Mouse (Mus musculus) cerebellum, postnatal 14 days (tissue): ENCODE measurements around the gene Spint4.
"Not testable (repeated sequence)": the region's sequence is repeated elsewhere in the genome, so short reads cannot be mapped to it uniquely, and the experiment has no call there.

Experiments
- DNase-seq, 2 experiments: peaks; one replicate each; pipeline ENCODE4 v3.0.0; 2021; ENCODE audit warnings: mixed read lengths in 2 of 2

The Spint4 gene

DNA sequence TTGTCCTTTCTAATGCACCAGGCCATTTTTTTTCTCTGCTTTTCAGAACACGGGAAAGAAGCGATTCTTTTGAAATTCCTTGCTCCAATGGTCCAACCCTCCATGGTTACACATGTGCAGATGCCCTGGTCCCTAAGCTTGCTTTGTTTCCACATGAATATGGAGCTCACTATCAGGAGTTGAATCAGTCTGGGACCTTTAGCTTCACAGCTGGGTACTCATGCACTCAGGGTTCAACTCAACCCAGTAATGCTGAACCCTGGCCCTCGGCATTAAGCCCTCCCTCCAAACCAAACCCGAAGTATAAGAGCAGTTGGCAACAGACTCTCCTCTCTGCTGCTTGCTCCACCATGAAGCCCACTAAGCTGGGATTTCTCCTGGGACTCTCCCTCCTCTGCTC, at the start of gene Spint4:
Gene Spint4, plus strand, starts transcription at position 301 of the 400 bp plus-strand sequence.
- DNase-seq, result no peak

DNA sequence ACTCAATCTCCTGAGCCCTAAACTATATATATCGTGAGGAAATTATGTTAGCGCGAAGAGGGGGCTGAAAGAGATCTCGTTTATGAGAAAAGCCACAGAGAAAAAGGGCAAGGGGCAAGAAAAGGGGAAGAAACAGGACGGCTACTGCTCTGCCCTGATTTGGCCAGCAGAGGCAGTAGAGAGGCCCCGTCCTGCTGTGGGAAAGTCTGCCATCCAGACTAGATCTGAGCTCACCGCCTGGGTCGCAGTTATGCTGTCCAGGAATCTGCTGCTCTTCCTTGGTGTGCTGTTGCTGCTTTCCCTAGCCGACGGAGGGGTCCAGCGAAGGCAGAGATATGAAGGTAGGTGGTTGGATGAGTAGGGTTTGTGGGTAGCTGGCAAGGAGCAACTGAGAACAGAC, 42.4 kb upstream of the Spint4 start, which contains the start of gene Wfdc10:
Gene Wfdc10, plus strand, starts transcription at position 189 of the 400 bp plus-strand sequence.
- peak; percentile 60 to 74 for DNase-seq

DNA sequence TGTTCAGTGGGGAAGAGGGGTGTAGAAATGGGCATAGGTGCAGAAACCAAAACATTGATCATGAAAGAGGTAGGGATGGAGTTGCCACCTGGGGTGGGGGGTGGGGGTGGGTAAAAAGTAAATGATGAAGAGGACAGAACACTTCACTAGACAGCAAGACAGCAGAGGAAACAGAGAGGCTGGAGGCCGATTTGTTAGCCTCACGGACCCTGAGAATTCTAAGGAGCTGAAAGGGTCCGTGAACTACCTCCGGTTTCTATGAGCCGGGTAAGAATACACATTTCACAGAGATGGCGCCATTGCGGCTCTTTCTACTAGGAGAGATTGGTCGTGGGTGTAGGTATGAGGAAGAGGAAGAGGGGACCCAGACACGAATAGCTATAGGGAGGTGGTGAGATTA, 41.8 kb upstream of the Spint4 start, which contains the start of gene Wfdc9:
Gene Wfdc9, minus strand, starts transcription at position 101 of the 400 bp plus-strand sequence.
- no peak for DNase-seq

DNA sequence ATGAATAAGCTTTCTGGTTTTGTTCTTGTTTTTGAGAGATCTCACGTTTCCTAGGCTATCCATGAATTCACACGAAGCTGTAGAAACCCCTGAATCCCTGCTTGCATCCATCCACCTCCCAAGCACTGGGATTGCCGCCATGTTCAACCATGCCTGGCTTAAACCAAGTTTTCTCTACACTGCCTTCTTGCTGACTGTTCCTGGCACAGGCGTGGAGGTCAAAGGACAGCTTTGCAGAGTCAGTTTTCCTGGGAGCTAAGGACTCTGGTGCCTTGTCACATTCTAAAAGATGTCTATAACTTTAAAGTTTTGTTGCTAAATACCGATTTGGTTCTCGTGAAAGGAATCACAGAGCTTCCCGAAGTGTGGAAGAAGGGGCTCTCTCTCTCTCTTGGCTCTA, 33.5 kb upstream of the Spint4 start:
- no peak for DNase-seq

DNA sequence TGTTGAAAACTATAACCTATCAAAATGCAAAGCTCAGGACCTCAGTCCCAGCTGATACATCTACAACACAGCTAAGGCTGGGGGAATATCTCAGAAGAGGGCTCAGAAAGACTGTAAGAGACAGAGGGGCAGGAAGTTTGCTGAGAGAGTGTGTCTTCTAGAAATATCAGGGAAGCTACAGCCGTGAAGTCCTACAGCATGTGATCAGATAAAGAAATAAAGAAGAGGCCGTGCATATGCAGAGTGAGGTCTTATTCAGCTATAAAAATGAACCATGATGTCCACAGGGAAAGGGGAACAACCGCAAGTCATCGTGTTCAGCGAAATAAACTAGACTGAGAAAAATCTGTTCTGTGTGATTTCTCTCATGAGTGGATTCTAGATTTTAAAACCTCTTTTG, 28.0 kb upstream of the Spint4 start:
- DNase-seq, result no peak

DNA sequence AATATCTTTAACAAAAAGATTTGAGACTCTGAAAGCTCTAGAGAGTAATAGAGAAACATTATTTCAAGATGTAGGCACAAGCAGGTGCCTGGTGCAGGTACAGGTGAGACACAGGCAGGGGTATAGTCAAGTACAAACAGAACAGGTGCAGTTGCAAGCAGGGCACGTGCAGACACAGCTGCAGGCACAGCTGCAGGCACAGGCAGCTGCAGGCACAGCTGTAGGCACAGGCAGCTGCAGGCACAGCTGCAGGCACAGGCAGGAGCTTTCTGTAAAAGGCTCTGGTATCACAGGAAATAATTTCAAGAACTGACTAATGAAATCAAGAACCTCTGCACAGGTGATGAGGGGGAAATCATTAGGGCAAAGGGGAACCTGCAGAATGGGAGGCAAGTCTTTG, 27.4 kb upstream of the Spint4 start:
- no peak for DNase-seq

DNA sequence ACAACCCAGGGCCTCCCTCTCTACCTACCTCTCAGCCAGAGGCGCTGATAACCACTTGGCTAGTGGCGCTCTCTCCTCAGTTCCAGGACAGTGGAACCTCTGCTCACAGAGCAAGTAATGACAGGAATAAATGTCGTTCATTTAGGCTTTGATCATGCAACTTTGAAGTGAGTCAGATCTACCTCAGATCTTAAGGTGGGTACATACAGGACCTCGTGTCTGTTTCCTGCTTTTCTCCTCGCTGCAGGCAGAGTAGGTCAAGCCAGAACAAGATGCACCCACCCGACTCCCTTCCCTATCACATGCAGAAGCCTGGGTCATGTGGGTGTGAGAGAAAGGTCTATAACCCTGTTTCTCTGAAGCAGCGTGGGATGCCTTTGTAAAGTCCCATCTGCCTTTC, 24.3 kb upstream of the Spint4 start, which contains the start of gene Wfdc11:
Gene Wfdc11, minus strand, starts transcription at position 101 of the 400 bp plus-strand sequence.
- DNase-seq, result no peak

DNA sequence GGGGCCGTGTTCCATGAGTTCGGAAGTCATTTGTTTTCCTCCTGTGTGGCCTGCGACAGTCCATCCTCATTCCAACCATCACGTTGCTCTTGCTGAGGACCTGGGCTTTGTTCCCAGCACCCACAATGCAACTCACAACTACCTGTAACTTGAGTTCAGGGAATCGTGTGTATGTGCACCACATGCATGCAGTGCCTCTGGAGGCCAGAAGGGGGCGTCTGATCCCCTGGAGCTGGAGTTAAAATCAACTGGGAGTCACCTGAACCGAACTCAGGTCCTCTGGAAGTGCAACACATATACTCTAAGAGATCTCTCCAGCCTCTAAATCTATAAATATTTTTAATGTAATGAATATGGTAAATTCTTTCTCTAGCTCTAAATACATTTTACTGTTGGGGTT, 22.2 kb upstream of the Spint4 start:
- DNase-seq, result no peak

DNA sequence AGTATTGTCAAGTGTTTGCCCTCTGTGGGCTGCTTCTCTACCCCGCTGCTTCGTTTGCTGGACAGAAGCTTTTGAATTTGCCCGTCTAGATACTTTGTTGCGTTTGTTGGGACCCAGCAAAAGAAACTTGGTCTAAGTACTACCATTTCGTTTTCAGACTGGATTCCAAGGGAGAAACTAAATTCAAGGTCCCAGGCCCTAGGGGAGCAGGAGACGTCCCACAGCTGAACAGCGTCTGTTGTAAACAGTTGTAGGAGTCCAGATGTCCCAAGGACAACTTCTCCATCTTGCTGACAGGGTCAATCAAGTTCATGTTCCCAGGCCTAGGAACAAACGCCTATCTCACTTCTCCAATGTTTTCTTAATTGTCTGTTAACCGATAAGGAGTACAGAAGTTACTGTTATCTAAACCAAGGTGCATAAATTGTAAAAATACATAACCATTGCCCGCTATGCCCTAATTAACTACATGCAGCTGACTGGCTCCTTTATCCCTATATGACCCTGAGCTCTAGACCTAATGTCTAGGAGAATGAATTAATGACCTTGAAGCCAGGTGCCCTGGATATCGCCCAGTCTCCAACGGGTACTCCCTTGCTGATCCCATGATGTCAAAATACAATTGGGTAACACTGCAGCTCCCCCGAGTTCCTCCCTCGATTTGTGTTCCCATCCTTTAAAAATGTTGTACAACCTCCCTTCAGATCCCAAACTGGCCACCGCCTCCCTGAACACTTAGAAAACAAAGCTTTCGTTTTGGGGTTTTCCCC, 21.2 kb upstream of the Spint4 start:
- no peak for DNase-seq

DNA sequence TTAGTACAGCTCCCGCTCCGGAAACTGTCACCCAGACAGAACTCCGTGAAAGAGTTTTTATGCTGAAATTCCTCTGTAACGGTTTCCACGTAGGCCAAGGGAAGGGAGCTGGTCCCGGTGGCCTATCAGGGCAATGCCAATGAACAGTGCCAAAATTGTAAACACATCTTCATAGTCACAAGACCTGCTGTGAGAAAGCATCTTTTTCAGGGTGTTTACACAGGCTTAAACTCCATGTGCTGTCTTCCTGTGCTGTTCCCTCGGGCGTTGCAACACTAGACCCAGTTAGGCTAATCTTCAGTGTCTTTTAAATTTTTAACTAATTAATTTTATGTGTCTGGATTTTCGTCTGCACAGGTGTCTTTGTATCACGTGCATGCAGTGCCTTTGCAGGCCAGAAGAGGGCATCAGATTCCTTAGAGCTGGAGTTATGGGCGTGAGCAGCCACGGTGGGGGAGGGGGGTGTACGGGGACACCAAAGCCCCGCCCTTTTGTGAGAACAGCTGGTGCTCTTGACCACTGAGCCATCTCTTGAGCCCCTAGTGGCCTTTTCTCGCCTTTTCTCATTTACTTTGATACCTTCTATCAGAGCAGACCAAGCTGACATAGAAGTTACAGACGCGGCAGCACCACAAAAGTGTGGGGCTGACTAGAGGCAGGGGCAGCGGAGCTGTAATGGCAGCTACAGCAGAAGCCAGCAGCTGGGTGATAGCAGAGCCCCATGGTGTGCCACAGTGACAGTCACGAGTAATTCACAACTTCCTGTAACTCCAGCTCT, 19.3 kb upstream of the Spint4 start:
- DNase-seq, result peak; percentile 74 to 87

DNA sequence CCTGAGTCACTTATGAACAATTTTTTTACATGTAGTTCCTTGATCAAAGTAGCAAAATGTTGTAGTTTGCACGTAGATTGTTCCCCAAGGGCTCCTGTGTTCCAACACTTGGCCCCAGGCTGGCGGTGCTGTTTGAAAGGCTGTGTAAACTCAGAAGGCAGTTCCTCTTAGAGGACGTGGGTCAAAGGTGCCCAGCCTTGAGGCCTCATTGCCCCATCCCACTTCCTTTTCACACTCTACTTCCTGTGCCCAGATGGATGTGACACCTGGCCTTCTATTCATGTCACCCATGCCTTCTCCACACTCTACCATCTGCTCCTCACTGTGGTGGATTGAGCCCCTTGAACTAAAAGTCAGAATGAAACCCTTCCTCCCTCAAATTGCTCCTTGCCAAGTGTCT, 18.4 kb upstream of the Spint4 start:
- no peak for DNase-seq

DNA sequence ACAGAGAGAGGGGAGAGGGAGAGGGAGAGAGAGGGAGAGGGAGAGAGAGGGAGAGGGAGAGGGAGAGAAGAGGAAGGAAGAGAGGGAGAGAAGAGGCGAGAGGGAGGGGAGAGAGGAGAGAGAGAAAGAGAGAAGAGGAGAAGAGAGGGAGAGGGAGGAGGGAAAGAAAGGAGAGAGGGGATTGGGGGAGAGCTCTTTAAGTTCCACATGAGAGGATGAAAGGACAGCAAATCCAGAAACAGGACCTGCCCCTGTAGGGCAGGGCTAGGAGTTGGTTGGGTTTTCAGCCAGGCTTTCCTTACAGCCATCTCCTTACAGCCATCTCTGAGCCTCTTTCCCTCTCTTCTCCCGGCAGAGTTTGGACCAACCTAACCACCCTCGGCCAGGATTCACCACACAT, 13.5 kb upstream of the Spint4 start, which contains the start of gene Wfdc13:
Gene Wfdc13, plus strand, starts transcription at position 301 of the 400 bp plus-strand sequence.
- DNase-seq, result no peak

DNA sequence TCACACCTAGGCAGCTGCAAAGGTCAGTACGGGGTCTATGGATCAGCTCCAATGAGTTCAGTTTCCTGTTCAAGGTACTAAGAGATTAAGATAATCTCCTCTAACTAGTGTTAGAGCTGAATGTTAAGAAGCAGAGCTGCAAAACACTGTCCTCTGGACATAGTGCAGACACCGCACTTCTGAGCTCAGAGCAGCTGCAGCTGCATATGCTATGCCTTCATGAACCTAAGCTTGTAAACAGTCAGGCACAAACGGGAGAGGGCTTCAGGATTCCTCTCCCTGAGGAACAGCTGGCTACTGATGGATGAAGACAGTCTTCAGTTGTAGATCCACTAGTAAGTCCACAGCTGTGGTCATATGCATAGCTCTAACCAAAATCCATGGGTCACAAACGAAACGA, 2.7 kb downstream of the Spint4 start:
- DNase-seq, result no peak

DNA sequence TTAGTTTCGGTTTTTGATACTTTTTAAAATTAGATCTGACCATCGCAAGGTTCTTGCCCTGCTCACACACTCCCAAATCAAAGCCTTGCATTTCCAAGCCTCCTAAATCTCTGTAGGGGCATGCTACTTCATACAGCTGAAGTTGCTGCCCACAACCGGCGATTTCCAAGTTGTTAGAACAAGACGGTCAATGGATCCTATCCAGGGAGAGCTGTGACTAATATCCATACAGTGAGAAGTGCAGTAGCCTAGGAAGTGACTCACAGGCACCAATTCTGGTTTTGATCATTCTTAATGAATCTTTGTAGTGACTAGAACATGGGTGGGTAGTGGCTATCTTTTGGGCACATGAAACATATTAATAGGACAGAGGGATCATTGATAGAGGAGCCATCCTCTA, 3.5 kb downstream of the Spint4 start:
- no peak for DNase-seq

DNA sequence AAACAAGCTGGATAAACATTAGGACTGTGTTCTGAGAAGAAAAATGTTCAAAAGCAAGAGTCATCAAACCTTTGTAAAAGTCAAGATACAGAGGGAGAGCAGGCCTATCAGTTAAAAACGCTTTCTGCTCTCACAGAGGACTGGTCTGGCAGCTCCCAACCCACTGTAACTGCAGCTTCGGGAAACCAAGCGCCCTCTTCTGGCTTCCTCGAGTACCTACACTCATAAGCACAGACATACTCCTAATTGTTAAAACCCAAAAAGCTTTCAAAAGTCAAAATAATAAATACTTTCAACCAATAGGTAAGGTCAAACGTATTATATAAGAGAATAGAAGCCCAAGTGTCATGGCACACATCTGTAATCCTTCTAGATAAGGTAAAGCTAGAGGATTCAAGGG, 5.9 kb downstream of the Spint4 start:
- DNase-seq, result no peak

DNA sequence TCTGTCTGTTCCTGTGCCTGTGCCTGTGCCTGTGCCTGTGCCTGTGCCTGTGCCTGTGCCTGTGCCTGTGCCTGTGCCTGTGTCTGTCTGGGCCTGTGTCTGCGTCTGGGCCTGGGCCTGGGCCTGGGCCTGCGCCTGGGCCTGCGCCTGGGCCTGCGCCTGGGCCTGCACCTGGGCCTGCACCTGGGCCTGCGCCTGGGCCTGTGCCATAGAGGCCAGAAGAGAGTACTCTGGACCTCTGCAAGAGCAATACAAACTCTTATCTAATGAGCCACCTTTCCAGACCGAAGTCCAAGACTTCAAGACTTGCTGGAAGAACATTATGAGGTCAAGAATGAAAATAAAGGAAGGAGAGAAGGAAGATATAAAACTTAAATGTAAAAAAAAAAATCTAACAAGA, 7.0 kb downstream of the Spint4 start:
- DNase-seq, result no peak

DNA sequence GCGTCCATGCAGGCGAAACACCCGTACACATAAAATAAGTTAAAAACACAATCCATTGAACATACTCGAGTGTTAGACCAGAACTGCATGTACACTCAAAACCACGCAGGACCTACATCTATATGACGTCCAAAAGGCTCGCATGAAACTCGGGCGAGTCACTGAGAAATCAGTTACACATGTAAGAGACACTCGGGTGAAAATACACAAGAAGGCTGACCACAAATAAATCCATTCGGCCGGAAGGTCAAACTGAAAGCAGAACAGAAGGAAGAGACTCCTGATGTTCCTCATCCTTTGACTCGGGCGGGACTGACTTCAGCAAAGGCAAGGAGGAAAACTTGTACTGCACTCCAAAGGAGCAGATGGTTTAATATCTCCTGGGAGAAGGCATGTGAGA, 7.7 kb downstream of the Spint4 start:
- no peak for DNase-seq

DNA sequence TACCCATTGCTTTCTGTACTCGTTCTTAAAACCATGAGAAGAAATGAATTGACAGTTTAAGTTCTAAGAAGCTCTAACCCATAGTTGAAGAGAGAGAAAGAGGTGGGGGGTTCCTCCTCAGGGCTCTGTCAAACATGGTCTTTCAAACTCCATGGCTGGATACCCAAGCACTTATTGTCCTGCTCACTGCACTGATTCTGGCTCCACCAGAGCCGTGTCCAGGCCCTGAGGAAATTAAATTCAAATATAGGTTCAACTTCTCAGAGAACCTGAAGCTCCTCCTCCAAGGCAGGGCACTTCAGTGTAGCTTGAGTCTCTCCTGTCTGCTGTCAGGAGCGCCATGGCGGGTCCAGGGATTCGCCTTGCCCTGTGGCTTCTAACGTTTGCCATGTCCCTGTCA, 16.7 kb downstream of the Spint4 start, which contains the start of gene Spint5:
Gene Spint5, plus strand, starts transcription at position 301 of the 400 bp plus-strand sequence.
- no peak for DNase-seq

DNA sequence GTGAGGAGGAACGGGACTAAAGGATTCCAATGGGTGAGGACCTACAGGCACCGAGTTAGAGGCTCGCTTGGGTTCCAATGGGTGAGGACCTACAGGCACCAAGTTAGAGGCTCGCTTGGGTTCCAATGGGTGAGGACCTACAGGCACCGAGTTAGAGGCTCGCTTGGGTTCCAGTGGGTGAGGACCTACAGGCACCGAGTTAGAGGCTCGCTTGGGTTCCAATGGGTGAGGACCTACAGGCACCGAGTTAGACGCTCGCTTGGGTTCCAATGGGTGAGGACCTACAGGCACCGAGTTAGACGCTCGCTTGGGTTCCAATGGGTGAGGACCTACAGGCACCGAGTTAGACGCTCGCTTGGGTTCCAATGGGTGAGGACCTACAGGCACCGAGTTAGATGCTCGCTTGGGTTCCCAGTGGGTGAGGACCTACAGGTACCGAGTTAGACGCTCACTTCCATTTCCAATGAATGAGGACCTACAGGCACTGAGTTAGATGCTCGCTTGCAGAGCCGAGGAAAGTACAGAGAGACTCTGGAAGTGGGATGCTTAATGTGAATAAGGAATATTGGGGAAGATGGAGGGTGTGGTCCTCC, 18.0 kb downstream of the Spint4 start:
- not testable (repeated sequence) for DNase-seq

DNA sequence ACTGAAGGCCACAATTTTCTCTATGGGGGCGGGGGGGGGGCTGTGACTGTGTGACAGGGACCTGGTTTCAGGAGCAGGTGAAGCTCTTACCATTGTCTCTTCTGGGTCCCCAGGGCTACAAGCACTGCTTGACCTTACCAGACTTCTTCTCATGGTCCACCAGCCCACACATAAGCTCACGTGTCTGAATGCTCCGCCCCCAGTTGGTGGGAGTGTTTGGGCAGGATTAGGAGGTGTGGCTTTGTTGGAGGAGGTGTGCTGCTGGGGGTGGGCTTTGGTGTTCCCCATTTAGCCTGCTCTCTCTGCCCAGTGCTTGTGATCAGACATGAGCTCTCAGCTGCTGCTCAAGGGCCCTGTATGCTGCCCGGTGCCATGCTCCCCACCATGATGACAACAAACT, 25.0 kb downstream of the Spint4 start:
- no peak for DNase-seq

DNA sequence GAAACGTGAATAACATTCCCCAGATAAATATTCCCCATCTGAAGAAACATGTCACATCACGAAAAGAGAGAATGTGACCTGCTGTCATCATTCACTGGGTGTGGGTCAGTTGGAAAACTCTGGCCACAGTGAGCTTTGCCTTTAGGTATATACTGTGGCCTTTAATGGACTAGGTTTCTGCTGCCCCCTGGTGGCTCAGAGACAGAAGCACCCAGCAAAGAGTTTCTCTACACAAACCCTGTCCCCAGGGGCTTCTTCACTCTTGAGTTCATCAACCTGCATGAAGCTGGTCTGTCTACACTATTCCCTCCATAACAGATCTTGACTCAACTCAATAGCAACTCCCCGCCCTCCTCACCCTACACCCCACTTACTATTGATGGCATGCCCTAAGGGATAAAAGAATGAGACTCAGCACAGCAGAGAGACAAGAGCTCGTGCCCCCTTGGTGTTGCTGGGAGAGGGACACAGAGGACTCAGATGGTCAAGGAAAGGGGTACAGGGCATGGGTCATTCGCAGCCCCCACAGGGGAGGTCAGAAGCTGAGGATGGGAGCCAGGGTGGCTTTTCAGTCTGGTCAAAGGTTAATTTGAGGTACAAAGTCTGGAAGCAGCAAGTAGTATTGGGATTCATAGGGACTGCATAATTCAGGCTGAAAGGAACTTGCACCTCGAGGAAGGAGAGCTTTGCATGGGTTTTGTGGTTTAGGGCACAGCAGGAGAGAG, 27.8 kb downstream of the Spint4 start:
- DNase-seq, result peak; percentile 75 to 83

DNA sequence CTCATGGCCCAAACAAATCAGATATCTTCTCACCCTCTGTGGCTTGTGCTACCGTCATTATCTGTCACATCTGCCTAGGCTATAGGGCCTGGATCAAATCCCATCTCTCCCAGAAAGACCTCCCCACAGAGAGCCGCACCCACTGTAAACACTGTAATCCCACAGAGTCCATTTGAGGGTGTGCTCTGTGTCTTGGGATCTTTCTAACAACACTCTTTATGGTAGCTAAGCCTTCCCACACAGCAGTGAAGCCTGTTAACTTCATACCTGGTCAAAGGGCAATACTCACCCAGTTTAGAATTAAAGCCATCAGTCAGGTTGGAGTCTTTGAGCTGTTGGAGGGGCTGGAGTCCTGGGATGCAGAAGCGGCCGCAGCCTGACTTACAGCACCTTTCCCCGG, 33.4 kb downstream of the Spint4 start:
- no peak for DNase-seq

DNA sequence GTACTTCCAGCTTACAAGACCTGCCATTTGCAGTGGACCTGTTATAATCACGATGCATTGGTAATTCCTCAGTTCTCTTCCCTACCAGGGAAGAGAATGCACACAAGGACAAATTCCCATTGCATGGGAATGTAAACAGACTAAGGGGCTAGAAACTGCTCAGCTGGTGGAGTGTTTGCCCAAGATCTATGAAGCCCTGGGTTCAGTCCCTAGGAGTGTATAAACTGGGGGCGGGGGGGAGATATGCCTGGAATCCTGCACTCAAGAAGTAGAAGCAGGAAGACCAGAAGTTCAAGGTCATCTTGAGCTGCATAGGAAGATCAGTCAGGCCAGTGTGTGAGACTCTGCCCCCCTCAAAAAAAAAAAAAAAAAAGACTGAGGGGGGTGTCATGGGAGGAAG, 35.0 kb downstream of the Spint4 start:
- DNase-seq, result no peak
